Mouse (Mus musculus) CD8-positive naive resting alpha-beta T cell, adult 2 months (primary cell): ENCODE results near the gene 4930505A04Rik.
"Not testable (repeated sequence)": the region's sequence is repeated elsewhere in the genome, so short reads cannot be mapped to it uniquely, and the experiment has no call there.

Experiments used
- DNase-seq, 2 experiments: peaks; one replicate each; pipeline ENCODE4 v3.0.0; 2022; ENCODE audit warnings: low read depth in 2 of 2, low spot score in 2 of 2

4930505A04Rik gene

GRCm38 (mm10) chr11:30471751-30472593 is at the start of gene 4930505A04Rik:
TSS of gene 4930505A04Rik (minus strand) at chr11:30471827.
- DNase-seq: no peak

DNA sequence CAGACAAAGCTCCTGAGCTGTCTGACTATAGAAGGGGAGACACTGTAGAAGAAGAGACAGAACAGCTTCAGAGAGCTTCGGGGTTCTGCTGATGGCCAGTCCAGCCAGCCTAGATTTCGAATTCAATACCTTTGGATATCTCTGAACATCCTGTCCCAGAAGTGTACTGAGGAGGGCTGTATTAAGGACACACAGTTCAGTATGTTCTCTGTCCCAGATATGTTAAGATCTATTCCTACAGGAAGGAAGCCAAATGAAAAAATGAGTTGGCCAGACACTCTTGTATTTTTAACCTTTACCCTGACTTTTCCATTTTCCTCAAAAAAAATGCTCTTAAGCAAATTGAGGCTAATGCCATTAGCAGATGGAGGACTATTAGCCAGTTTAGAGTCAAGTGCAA is 45.5 kb upstream of the 4930505A04Rik start:
- no peak for DNase-seq

GRCm38 (mm10) chr11:30508178-30508577 is 36.6 kb upstream of the 4930505A04Rik start:
- no peak for DNase-seq

DNA sequence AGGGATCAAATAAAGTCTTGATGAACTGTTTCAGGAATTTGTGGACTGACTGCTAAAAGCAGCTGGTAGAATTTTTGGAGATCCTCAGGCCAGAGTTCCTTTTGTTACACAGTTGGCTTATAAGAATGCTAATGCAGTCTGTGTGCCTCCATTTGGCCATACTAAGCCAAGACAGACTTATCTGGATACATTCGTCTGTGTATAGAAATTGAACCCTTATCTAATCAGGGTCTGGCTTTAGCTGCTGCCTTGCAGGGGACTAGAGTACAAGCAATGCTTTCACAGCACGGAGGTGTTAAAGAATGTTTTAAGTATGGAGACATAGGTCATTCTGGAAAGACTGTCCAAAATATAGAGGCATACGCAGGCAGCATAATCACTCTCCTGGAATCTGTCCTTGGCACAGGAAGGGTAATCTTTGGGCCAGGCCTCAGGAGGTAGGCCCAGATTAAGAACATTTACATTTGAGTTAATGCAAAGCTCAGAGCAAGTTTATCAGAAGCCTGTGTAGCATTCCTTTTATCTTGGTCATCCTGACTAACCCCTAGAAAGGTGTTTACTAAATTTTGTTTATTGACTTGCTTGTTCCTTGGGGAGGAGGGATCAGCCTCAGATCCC is 27.2 kb upstream of the 4930505A04Rik start:
- no peak for DNase-seq

DNA sequence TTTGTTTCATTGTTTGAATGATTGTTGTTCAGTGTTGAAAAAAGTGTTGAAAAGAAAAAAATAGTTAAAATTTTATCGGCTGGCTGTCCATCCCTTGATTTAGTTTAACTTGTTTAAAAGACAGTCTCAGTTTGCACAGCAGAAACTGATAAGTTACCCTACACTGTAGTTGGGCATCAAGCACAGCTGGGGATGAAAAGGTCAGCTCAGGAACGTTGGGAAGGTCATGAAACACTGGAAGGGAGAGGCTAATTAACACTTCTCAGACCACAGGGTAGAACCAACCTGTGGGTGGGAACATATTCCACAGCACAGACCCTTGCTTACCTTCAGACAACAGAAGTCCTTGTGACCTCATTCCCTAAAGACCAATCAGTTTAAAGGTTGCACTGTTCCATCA is 25.5 kb upstream of the 4930505A04Rik start:
- no peak for DNase-seq

DNA sequence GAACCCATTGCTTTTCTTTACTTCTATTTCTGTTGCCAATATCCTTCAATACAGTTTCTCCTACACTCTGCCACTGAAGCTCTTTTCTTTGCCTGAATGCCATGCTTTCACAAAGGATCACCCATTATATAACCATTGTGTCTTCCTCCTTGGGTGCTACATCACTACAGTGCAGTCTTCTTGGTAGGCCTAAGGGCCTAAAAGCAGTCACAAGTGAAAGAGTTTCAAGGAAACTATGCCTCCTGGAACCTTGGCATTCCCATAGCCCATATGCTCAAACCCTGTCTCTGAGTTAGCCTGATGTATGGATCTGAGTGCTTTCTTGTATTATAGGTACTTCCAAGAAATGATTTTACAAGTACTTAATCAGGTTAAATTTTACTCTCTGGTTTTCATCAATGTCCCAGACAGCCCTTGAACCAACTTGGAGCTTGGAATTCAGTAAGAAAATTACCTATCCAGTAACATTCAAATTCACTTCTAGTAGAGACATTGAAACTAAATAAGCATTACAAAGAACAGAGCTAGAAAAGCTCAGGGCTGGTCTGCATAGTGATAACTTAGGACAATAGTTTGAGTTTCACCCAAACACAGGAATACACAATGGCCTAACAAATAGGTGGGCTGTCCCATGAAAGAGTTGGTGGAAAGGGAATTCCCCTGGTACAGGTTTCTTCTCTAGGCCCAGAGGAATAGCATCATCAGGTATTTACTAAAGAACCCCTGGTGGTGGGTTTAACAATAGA is 20.1 kb upstream of the 4930505A04Rik start:
- no peak for DNase-seq

DNA sequence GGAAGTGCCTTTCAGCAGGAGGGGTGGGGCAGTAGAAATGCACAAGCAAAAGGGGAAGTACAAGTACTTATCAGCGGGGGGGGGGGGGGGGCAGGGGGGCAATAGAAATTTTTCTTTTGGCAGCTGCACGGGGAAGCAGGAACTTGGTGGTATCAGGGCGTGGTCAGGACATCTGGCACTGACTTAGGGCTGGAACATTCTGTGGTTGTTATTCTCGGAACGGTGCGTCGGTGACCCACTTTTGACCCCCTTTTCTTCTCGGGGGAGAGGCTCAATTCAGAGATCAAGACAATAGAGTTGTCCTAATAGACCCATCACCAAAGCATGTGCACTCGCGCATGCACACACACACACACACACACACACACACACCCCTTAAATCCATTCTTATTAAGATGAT is 16.6 kb upstream of the 4930505A04Rik start:
- DNase-seq: no peak

GRCm38 (mm10) chr11:30483286-30483685 is 11.7 kb upstream of the 4930505A04Rik start:
- no peak for DNase-seq

GRCm38 (mm10) chr11:30471187-30471586 is 440 bp downstream of the 4930505A04Rik start:
- DNase-seq: no peak

DNA sequence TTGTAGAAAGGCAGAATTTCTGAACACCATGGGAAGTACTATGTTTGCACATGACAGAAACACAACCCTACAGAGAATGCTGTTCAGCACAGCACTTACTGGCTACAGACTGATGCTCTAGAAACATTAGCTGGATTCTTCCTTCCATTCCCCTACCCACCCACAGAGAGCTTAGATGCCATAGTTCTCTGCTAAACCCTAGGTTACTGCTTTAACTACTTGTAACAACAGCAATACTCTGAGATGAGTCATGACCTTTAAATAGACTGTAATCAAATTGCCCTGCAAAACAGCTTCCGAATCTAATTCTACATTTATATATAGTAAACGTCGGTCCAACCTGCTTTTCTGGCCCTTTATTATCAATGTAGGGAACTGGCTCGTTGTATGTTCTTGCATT is 17.3 kb downstream of the 4930505A04Rik start:
- DNase-seq: no peak

DNA sequence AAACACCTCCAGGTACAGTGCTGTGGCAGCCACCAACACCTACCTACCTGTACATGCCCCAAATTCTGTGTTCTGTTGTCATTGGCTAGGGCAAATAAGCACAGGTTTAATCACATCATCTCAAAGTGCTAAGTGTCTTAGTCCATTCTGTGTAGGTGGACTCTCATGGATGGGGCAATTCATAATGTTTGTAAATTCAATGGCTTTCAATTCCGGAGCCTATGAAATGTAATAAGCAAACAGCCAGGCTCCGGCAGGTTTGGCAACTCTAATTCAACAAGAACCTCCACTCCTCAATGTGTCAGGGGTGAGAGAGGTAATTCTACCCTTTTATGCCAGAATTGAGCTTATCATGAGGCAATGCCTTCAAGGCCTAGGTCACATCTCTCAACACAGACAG is 23.5 kb downstream of the 4930505A04Rik start:
- no peak for DNase-seq

- DNase-seq: no peak
These were observed 24.1 kb downstream of the 4930505A04Rik start for GRCm38 (mm10) chr11:30447561-30447960.

- not testable (repeated sequence) for DNase-seq
These were observed 27.3 kb downstream of the 4930505A04Rik start for GRCm38 (mm10) chr11:30444192-30444905.

GRCm38 (mm10) chr11:30443746-30444145 is 27.9 kb downstream of the 4930505A04Rik start:
- DNase-seq: no peak

GRCm38 (mm10) chr11:30433256-30433950 is 38.2 kb downstream of the 4930505A04Rik start:
- DNase-seq: no peak

GRCm38 (mm10) chr11:30405581-30405980 is 66.0 kb downstream of the 4930505A04Rik start:
- no peak for DNase-seq

DNA sequence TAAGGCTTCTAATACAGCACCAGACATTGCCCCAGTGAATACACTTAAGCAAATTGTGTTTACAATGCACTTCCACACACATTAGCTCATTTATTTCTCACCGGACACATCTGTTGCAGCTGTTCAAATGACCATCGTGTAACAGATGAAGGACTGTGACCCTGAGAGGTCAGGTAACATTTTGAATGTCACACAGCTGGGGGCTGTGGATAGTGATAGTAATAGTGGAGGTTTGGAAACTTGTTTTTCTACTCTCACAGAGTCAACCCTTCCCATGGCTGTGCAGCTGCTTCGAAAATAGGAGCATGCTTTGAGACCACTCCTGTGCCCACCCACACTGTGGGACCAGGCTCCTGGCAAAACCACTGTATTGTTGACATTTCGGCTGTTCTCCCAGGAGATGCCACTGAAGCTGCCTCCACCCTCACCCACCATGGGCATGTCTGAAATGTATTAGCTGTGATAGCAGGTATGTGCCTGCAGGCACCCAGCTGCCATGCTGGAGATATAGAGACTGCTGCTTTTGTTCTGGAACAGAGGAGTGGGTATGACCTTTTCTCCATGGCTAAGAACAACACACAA is 66.9 kb downstream of the 4930505A04Rik start:
- DNase-seq: no peak

DNA sequence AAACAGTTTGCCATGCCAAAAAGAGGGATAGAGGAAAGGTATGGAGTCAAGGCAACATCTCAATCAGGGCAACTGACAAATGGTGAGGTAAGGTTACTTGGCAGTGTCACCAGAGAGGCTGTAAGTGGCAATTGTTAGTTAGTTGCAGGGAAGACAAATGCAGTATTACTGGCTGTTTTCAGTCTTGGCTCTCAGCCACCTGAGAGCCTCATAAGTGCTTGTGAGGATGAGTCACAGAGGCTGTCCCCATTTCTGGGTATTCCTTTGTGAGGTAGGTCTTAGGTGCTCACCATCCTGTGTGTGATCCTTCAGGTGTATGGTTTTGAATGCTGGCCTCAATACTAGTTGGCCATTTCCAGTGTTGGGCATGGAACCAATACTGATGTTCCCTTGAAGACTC is 77.3 kb downstream of the 4930505A04Rik start:
- no peak for DNase-seq

GRCm38 (mm10) chr11:30383076-30383475 is 88.6 kb downstream of the 4930505A04Rik start:
- DNase-seq: no peak
